Mouse (Mus musculus) heart, adult 9 months (tissue): ENCODE results near the gene Coro1b.
A peak's percentile ranks its signal among the peaks of the same experiment; 100 is the strongest.

ENCODE experiments used
- DNase-seq, 2 experiments: peaks; one replicate each; pipeline ENCODE4 v3.0.0; 2022; ENCODE audit warnings: low spot score in 2 of 2

The Coro1b gene

GRCm38 (mm10) chr19:4156073-4156579 is 7.7 kb downstream of the Coro1b start:
- DNase-seq, result no peak

GRCm38 (mm10) chr19:4156771-4157170 is 8.4 kb downstream of the Coro1b start:
- DNase-seq, result no peak

- DNase-seq, result no peak
Observed at GRCm38 (mm10) chr19:4159049-4159448, 10.6 kb downstream of the Coro1b start.

- DNase-seq, result peak; percentile 97
Observed at GRCm38 (mm10) chr19:4162646-4163542, 14.5 kb downstream of the Coro1b start, which contains the start of gene Rps6kb2. Gene Rps6kb2, minus strand, starts transcription at chr19:4163354.

- no peak for DNase-seq
Observed at GRCm38 (mm10) chr19:4163543-4163887, 15.1 kb downstream of the Coro1b start.

GRCm38 (mm10) chr19:4164100-4164499 is 15.7 kb downstream of the Coro1b start:
- no peak for DNase-seq

GRCm38 (mm10) chr19:4164721-4165120 is 16.3 kb downstream of the Coro1b start:
- no peak for DNase-seq

GRCm38 (mm10) chr19:4166678-4167476 is 18.5 kb downstream of the Coro1b start:
- no peak for DNase-seq

- peak; percentile 98 to 99 for DNase-seq
Observed at GRCm38 (mm10) chr19:4169378-4169784, 21.0 kb downstream of the Coro1b start.

GRCm38 (mm10) chr19:4169810-4170209 is 21.4 kb downstream of the Coro1b start:
- DNase-seq, result no peak

- DNase-seq, result no peak
Observed at GRCm38 (mm10) chr19:4170723-4171392, 22.4 kb downstream of the Coro1b start.

- DNase-seq, result peak; percentile 65 to 69
Observed at GRCm38 (mm10) chr19:4171393-4172290, 23.2 kb downstream of the Coro1b start.

- no peak for DNase-seq
Observed at GRCm38 (mm10) chr19:4172925-4173324, 24.5 kb downstream of the Coro1b start.

- DNase-seq, result peak in 1 of 2 experiments; percentile 58
Observed at GRCm38 (mm10) chr19:4175368-4175947, 27.0 kb downstream of the Coro1b start, which contains the start of gene Carns1. Gene Carns1, minus strand, starts transcription at chr19:4175479.

GRCm38 (mm10) chr19:4180411-4180810 is 32.0 kb downstream of the Coro1b start:
- no peak for DNase-seq

GRCm38 (mm10) chr19:4181892-4182291 is 33.5 kb downstream of the Coro1b start:
- DNase-seq, result no peak

- DNase-seq, result no peak
Observed at GRCm38 (mm10) chr19:4183689-4184088, 35.3 kb downstream of the Coro1b start.

GRCm38 (mm10) chr19:4184976-4185975 is 36.9 kb downstream of the Coro1b start:
- DNase-seq, result no peak

- DNase-seq, result no peak
Observed at GRCm38 (mm10) chr19:4187303-4187702, 38.9 kb downstream of the Coro1b start.
